Mouse (Mus musculus) cerebellum, adult 11 months (tissue): ENCODE data around the gene Them5.

Experiments used
- DNase-seq: peaks from one replicate; pipeline ENCODE4 v3.0.0; 2022

Them5 gene

DNA sequence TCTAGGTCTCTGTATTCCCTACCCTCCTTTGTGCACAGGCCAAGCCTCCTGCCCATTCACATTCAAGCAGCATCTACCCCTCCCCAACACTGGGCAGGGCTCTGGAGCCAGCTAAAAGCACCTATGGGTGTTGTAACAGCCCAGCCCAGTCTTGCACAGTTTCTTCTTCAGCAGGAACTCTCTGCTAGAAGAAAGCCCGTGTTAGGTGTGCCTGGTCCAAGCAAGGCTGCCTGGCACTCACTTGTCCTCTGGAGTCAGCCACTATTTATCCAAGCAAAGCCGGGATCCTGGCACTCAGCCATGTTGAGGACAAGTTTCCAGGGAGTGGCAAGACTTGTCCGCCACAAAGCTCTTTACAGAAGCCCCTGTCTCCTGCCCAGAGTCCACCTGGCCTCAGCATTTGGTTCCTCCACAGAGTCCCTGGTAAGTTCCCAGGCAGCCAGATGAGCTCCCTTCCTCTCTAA lies at the start of gene Them5:
TSS of gene Them5 (plus strand) at position 141 of the 464 bp plus-strand sequence.
- DNase-seq, result no peak

- no peak for DNase-seq
Measured at GRCm38 (mm10) chr3:94305457-94305856, 36.4 kb upstream of the Them5 start.

DNA sequence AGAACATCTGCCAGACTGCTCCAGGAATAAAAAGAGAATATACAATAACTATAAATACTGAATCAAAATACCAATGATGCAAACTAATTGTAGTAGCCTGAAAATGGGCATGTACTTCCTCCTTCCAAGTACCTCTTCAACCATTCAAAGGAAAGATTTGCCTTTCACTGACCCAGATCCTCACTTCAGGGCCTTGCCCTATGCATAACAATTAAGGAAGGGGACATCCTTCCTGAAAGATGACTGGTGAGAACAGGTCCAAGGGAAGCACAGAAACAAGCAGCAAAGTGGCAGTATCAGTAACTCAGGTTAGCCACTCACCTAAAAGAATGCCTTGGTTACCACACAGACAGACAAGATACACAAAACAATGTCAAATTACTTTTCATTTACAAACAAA lies 34.9 kb upstream of the Them5 start:
- DNase-seq, result no peak

- DNase-seq, result peak; percentile 94
Measured at GRCm38 (mm10) chr3:94309633-94310363, 32.1 kb upstream of the Them5 start, which contains the start of gene Them4. Gene Them4 (plus strand): TSS chr3:94310089.

GRCm38 (mm10) chr3:94310491-94310890 lies 31.4 kb upstream of the Them5 start:
- no peak for DNase-seq

DNA sequence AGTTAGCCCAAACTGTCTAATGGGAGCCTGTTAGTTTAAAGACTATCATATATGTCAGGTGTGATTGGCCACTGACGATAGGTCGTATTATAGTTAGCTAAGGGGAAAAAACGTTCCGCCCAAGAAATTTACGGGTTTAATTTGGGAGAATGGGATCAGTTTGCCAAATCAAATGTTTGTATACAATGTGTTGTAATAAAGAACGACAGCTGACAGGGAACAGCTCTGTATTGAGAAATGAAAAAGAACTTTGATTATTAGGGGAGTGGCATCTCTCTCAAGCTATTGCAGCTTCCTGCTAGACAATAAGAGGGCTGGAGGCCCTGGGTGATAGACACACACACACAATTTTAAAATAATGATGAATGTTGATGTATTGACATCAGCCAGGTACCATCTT lies 31.0 kb upstream of the Them5 start:
- no peak for DNase-seq

DNA sequence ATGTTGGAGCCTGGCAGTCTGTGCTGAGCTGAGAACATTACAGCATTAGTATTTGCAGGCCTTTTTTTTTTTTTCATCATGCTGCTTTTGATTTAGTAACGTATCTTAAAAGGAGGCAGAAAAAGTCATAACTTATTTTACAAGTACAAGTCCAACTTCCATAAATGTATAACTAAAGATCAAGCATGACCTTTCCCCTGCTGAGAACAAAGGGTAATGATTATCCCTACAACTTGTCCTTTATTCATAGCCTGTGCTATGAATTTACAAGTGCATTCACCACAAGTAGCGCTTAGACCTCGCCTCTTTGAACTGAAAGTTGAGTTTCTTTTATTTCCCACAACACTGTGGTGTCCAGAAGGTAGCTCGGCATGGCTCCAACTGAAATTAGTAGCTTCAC lies 30.5 kb upstream of the Them5 start:
- no peak for DNase-seq

GRCm38 (mm10) chr3:94328681-94329080 lies 13.2 kb upstream of the Them5 start:
- no peak for DNase-seq

DNA sequence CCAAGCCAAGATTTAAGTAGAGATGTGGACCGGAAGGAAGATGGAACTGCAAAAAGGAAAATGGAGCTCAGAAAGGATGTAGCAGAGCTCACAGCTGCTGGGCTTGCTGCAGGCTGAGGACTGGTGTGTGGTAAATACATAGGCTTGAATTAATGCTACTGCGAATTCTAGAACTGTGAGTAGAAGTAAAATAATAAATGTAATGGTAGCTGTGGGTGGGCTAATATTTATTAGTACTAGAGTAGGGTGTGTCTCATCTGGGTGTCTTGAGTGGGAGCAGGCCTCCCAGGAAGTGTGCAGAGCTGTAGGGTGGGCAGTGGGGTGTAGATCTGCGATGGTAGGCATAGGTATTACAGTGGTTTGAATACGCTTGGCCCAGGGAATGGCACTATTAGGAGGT lies 7.5 kb upstream of the Them5 start:
- DNase-seq, result no peak

DNA sequence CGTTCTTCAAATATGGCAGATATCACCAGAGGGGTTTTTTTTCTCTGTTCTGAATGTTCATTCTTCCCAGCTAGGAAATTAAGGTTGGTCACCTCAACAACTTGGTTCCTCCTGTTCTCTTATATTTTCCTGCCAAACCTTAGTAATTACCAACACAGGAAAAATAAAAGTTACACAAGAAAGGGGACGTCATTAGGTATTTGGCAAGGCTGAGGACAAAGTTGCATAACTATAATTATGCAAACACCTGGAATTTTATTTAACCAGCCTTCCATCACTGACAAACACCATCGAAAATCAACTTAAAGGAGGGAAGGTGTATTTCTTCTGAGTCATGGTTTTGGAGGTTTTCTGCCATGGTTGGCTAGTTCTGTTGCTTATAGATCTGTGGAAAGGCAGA lies 3.4 kb upstream of the Them5 start:
- no peak for DNase-seq

DNA sequence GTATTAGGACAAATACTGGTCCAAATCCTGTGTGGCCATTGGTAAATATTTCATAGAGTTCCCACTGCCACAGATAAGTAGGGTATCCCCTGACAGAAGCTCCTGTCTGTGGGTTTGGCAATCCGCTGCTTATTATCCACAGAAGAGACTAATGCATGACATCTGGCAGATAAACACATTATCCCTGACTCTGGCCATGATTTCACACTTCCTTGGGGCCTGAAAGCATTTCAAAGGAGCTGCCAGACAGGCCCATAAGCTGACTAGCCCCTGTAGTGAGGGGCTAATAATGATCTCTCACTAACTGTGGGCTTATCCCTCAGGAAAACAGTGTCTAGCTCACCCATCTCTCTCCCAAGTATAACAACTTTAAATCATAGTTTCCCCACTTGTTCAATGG lies 653 bp downstream of the Them5 start:
- no peak for DNase-seq

DNA sequence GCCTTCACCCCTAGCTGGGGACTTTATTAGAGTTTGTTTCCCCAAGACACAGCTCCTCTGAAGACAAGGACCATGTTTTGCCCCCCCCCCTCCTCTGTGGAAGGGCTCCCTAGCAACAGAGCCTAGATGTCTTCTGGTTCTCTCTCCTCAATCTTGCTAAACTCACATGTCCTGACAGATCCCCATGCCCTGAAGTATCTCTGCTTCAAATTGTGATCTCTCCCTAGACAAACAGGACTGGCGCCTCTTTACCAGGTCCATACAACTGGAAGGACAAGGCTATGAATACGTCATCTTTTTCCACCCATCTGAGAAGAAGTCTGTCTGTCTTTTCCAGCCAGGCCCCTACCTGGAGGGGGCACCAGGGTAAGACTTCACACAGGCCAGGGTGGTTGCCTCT lies 2.3 kb downstream of the Them5 start:
- DNase-seq, result no peak

GRCm38 (mm10) chr3:94344897-94345296 lies 3.0 kb downstream of the Them5 start:
- no peak for DNase-seq

- DNase-seq, result no peak
Measured at GRCm38 (mm10) chr3:94348146-94348545, 6.2 kb downstream of the Them5 start.

- DNase-seq, result no peak
Measured at GRCm38 (mm10) chr3:94360812-94361211, 18.9 kb downstream of the Them5 start.

GRCm38 (mm10) chr3:94362138-94362537 lies 20.2 kb downstream of the Them5 start, which contains the start of gene C2cd4d:
Gene C2cd4d (plus strand): TSS chr3:94362438.
- DNase-seq, result no peak

GRCm38 (mm10) chr3:94363291-94364153 lies 21.6 kb downstream of the Them5 start:
- DNase-seq, result peak; percentile 57

DNA sequence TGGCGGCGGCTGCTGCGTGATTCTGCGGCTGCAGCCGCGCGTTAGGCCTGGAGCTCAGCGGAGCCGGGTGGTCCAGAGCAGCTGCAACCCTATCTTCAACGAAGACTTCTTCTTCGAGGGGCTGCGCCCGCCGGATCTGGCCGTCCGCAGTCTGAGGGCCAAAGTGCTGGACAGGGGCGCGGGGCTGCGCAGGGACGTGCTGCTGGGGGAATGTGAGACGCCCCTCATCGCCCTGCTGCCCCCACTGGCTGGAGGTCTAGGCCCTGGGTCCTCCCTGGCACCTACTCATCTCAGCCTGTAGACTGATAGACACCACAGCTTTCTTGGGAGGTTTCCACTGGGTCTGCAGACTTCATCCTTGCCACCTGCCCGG lies 22.2 kb downstream of the Them5 start:
- DNase-seq, result no peak

- DNase-seq, result peak; percentile 79
Measured at GRCm38 (mm10) chr3:94366761-94367160, 24.9 kb downstream of the Them5 start.

DNA sequence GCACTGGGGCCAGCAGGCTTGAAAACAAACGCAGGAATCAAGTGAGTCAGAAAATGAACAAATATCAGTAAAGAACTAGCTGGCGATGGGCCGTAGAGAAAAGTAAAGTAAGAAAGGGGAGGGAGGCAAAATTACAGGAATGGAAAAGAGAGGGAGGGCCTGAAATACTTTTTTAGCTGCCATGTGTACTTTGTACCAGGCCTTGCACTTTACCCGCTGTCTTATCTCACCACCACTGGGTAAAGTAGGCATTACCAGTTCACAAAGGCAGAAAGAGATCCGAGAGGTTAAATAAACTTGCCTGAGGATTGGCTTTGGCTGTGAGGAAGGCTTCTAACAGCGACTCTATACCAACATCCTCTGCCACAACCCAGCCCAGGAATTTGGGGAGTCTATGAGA lies 25.6 kb downstream of the Them5 start:
- no peak for DNase-seq

DNA sequence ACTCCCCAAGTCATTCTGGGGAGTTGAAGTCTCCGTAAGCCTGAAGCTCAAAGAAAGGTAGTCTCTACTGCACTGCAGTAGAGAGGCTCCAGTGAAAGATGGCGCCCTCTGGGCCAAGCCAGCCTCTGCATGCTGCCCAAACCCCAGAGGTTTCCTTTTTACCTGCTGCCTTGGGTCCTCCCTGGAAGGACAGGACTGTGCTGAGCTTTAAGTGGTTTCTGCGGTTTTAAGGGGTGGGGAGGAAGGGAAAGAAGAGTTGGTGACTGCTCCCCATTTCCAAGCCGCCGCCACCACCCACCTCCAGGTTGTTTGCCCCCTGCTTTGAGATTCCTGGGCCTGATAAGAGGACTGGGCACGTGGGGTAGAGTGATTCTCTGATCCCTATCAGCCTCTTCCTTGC lies 26.7 kb downstream of the Them5 start:
- no peak for DNase-seq

- DNase-seq, result no peak
Measured at GRCm38 (mm10) chr3:94369709-94370108, 27.8 kb downstream of the Them5 start.

DNA sequence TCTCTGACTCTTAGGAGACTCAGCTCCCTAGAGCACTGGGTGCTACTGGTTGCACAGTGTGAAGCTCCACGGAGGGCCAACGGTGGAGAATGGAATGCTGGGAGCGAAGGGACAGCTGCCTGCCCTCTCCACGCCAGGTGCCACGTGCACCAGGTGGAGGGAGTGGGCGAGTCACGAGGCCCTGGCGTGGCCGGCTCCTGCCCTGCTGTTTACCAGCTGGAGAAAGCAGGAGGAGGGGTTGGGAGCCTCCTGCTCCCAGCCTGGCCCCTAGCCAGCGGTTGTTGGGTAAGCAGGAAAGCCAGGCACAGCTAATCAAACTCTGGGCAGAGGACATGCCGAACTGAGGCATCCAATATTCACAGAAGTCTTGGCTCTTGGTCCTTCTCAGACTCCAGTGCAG lies 29.7 kb downstream of the Them5 start:
- peak; percentile 69 for DNase-seq

- no peak for DNase-seq
Measured at GRCm38 (mm10) chr3:94372038-94372437, 30.1 kb downstream of the Them5 start.
